Mouse (Mus musculus): ENCODE measurements around the gene Snd1. TPM values are rescaled to one million over a fixed set of nuclear protein-coding genes. Genes with fewer than 3 reads are reported as not detected.
A peak's percentile ranks its signal among the peaks of the same experiment; 100 is the strongest.
"Not testable (repeated sequence)": the region's sequence is repeated elsewhere in the genome, so short reads cannot be mapped to it uniquely, and the experiment has no call there.

Snd1 gene
- polyA plus RNA-seq, 1 experiment from 2014 or later: 111 TPM

DNA sequence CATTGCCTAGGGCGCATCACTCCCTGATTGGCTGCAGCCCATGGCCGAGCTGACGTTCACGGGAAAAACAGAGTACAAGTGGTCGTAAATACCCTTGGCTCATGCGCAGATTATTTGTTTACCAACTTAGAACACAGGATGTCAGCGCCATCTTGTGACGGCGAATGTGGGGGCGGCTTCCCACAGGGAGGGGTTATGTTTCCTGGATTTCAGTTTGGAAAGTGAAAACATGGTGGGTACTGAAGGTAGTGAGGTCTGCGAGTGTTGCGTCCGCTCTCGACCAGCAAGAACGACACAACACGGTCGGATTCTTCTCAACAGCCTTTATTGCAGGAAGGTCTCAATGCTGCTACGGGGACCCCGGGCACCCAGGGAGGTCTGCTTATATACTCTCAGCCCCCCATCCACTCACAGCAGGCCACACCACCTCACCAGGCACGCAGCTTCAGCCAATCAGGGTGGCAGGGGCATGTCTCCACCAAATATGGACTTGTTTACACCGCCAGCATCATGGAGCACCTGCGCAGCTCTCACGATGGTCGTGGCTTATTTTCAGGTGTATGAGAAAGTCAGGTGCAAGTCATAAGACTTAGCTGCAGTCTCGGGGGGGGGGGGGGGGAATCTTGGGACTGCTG, 454.3 kb downstream of the Snd1 start:
- not testable (repeated sequence) for H3K36me3 ChIP-seq (ENCODE audit: control insufficient read depth, insufficient read depth, low read length)

DNA sequence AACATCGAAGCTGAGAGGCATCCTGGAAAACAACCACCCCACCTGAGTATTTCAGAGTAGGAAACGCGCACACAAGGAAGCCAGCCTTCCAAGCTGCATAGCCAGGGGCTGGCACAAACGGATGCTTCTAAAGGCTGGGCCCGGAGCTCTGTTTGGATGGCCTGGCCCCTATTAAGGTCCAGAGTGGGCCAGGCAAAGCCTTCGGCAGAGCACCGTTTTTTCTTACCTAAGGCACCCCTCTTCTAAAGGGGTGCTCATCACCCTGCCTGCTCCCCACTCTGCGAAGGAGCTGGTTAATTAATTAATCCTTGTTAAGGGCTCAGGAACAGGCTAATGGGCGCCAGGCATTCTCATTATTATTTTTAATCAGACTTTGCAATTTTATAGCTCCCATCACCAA, 456.3 kb downstream of the Snd1 start:
- Histone ChIP-seq H3K27ac (ENCODE audit: low read depth, low read length) (no peak overlapping the region), H3K4me1 (ENCODE audit: control insufficient read depth, insufficient read depth, low read length) (peaks cover 4% of the 10 kb centered on the region; the same call in 1 of the 2 replicates), H3K4me2 (ENCODE audit: low read depth) (no peak overlapping the region; the same call in 1 of the 2 replicates), H3K36me3 (ENCODE audit: control insufficient read depth, insufficient read depth, low read length) (no peaks in the 10 kb centered on the region), H3K9ac (ENCODE audit: low read length) (no peak overlapping the region), H3K27me3 (ENCODE audit: control insufficient read depth, insufficient read depth, low read length) (no peaks in the 10 kb centered on the region), H3K9me3 (ENCODE audit: control insufficient read depth, low read length) (no peaks in the 10 kb centered on the region), H3K4me3 (ENCODE audit: low read depth, low read length) (no peak overlapping the region)
- DNase-seq (ENCODE audit: low spot score) (no peak), ATAC-seq (ENCODE audit: insufficient read depth, low FRiP score, low TSS enrichment) (0 out of 2 replicates have a peak, but pooled peaks have one; percentile 40)
- 33% methylated on average over 9 of the region's 9 CpGs for WGBS

More for the DNA sequence above, 454.3 kb downstream of the Snd1 start:
- H3K27me3 ChIP-seq (ENCODE audit: control insufficient read depth, insufficient read depth, low read length); H3K27ac ChIP-seq (ENCODE audit: low read depth, low read length); H3K4me1 ChIP-seq (ENCODE audit: control insufficient read depth, insufficient read depth, low read length); H3K4me2 ChIP-seq (ENCODE audit: low read depth); DNase-seq (ENCODE audit: low spot score); H3K9ac ChIP-seq (ENCODE audit: low read length); ATAC-seq (ENCODE audit: insufficient read depth, low FRiP score, low TSS enrichment); H3K4me3 ChIP-seq (ENCODE audit: low read depth, low read length); H3K9me3 ChIP-seq (ENCODE audit: control insufficient read depth, low read length): not testable (repeated sequence)
- 79% methylated on average over 19 of the region's 25 CpGs for WGBS

GRCm38 (mm10) chr6:28931636-28932327, 456.8 kb downstream of the Snd1 start:
- no peak overlapping the region for H3K9ac ChIP-seq (ENCODE audit: low read length)
- H3K9me3 ChIP-seq (ENCODE audit: control insufficient read depth, low read length): no peaks in the 10 kb centered on the region
- WGBS: 6% methylated on average over 11 of the region's 13 CpGs
- peak overlapping the region; percentile 12; the same call in 1 of the 2 replicates for H3K4me3 ChIP-seq (ENCODE audit: low read depth, low read length)
- H3K4me1 ChIP-seq (ENCODE audit: control insufficient read depth, insufficient read depth, low read length): peaks cover 4% of the 10 kb centered on the region; the same call in 1 of the 2 replicates
- DNase-seq (ENCODE audit: low spot score): no peak
- ATAC-seq (ENCODE audit: insufficient read depth, low FRiP score, low TSS enrichment): peak; percentile 48
- H3K36me3 ChIP-seq (ENCODE audit: control insufficient read depth, insufficient read depth, low read length): no peaks in the 10 kb centered on the region
- peak overlapping the region; percentile 44 for H3K4me2 ChIP-seq (ENCODE audit: low read depth)
- no peak overlapping the region for H3K27ac ChIP-seq (ENCODE audit: low read depth, low read length)
- H3K27me3 ChIP-seq (ENCODE audit: control insufficient read depth, insufficient read depth, low read length): no peaks in the 10 kb centered on the region

DNA sequence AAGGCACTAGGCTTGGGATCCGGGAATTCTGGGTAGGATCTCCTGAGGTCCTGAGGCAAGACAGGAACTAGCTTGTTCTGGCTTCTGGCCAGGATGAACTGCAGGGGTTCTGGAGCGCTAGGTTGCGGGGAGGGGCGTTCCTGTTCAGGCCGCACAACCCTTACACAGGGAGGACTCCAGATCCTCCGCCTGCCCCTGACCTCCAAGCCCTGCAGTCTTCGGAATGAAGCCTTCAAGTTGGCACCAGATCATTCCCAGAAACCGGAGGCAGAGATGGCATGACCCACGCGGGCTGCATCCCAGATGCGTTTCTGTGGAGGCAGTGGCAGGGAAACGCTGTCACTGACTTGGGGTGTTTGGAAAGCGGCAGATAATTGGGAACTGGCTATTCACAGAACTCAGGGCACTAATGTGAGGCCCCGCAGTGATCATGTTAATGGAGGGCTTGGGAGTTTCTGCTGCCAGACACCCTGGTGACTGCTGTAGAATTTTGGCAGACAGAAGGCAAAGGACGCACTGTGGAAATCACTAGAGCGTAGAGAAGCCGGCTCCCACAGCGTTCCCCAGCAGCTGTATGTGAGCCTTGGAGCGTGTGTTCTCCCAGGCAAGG, 457.5 kb downstream of the Snd1 start:
- no peak overlapping the region for H3K27ac ChIP-seq (ENCODE audit: low read depth, low read length)
- H3K9me3 ChIP-seq (ENCODE audit: control insufficient read depth, low read length): no peaks in the 10 kb centered on the region
- H3K36me3 ChIP-seq (ENCODE audit: control insufficient read depth, insufficient read depth, low read length): no peaks in the 10 kb centered on the region
- ATAC-seq (ENCODE audit: insufficient read depth, low FRiP score, low TSS enrichment) (peak; percentile 80), DNase-seq (ENCODE audit: low spot score) (peak; percentile 53)
- peak overlapping the region; percentile 44 for H3K4me2 ChIP-seq (ENCODE audit: low read depth)
- H3K9ac ChIP-seq (ENCODE audit: low read length): peak overlapping the region; percentile 27; the same call in 1 of the 2 replicates
- no peaks in the 10 kb centered on the region for H3K27me3 ChIP-seq (ENCODE audit: control insufficient read depth, insufficient read depth, low read length)
- WGBS: 9% methylated on average over 19 of the region's 19 CpGs
- peak overlapping the region; percentile 12 for H3K4me3 ChIP-seq (ENCODE audit: low read depth, low read length)
- peaks cover 4% of the 10 kb centered on the region; the same call in 1 of the 2 replicates for H3K4me1 ChIP-seq (ENCODE audit: control insufficient read depth, insufficient read depth, low read length)

- Histone ChIP-seq H3K27me3 (ENCODE audit: control insufficient read depth, insufficient read depth, low read length) (no peaks in the 10 kb centered on the region), H3K4me3 (ENCODE audit: low read depth, low read length) (no peak overlapping the region), H3K4me1 (ENCODE audit: control insufficient read depth, insufficient read depth, low read length) (peaks cover 4% of the 10 kb centered on the region; the same call in 1 of the 2 replicates), H3K9ac (ENCODE audit: low read length) (no peak overlapping the region), H3K36me3 (ENCODE audit: control insufficient read depth, insufficient read depth, low read length) (no peaks in the 10 kb centered on the region), H3K4me2 (ENCODE audit: low read depth) (no peak overlapping the region), H3K27ac (ENCODE audit: low read depth, low read length) (no peak overlapping the region), H3K9me3 (ENCODE audit: control insufficient read depth, low read length) (no peaks in the 10 kb centered on the region)
- DNase-seq (ENCODE audit: low spot score) (no peak), ATAC-seq (ENCODE audit: insufficient read depth, low FRiP score, low TSS enrichment) (no peak)
- WGBS: 90% methylated on average over 7 of the region's 7 CpGs
These were observed 460.8 kb downstream of the Snd1 start for GRCm38 (mm10) chr6:28935736-28936135.

DNA sequence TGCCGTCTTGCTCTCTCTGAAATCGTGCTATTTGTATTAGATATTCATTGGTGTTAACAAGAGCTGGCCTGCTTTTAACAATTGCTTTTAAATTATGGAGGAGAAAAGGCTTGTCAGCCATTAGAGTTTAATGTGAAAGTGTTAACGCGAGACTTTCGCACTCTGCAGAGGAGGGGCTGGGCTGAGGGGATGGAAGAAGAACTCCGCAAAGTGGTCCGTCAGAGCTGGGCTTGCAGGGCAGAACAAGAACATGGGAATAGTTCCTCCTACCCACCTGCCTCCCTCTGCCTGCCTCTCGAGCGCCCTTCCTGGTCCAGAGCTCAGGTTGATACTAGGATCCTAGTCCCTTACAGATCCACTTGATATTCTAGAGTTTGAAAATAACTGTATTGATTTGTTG, 472.3 kb downstream of the Snd1 start:
- no peaks in the 10 kb centered on the region for H3K36me3 ChIP-seq (ENCODE audit: control insufficient read depth, insufficient read depth, low read length)
- H3K27ac ChIP-seq (ENCODE audit: low read depth, low read length): no peak overlapping the region
- H3K4me2 ChIP-seq (ENCODE audit: low read depth): no peak overlapping the region
- no peaks in the 10 kb centered on the region for H3K4me1 ChIP-seq (ENCODE audit: control insufficient read depth, insufficient read depth, low read length)
- 56% methylated on average over 9 of the region's 9 CpGs for WGBS
- no peak for ATAC-seq (ENCODE audit: insufficient read depth, low FRiP score, low TSS enrichment)
- DNase-seq (ENCODE audit: low spot score): no peak
- no peak overlapping the region for H3K4me3 ChIP-seq (ENCODE audit: low read depth, low read length)
- H3K27me3 ChIP-seq (ENCODE audit: control insufficient read depth, insufficient read depth, low read length): no peaks in the 10 kb centered on the region
- no peak overlapping the region for H3K9ac ChIP-seq (ENCODE audit: low read length)
- no peaks in the 10 kb centered on the region for H3K9me3 ChIP-seq (ENCODE audit: control insufficient read depth, low read length)

GRCm38 (mm10) chr6:28949269-28949668, 474.3 kb downstream of the Snd1 start:
- DNase-seq (ENCODE audit: low spot score): peak; percentile 77
- peak; percentile 48; the same call in 1 of the 2 replicates for ATAC-seq (ENCODE audit: insufficient read depth, low FRiP score, low TSS enrichment)
- H3K4me2 ChIP-seq (ENCODE audit: low read depth): no peak overlapping the region
- no peaks in the 10 kb centered on the region for H3K4me1 ChIP-seq (ENCODE audit: control insufficient read depth, insufficient read depth, low read length)
- H3K9me3 ChIP-seq (ENCODE audit: control insufficient read depth, low read length): no peaks in the 10 kb centered on the region
- no peak overlapping the region for H3K4me3 ChIP-seq (ENCODE audit: low read depth, low read length)
- H3K27ac ChIP-seq (ENCODE audit: low read depth, low read length): no peak overlapping the region
- 17% methylated on average over 12 of the region's 12 CpGs for WGBS
- no peak overlapping the region for H3K9ac ChIP-seq (ENCODE audit: low read length)
- H3K36me3 ChIP-seq (ENCODE audit: control insufficient read depth, insufficient read depth, low read length): no peaks in the 10 kb centered on the region
- no peaks in the 10 kb centered on the region for H3K27me3 ChIP-seq (ENCODE audit: control insufficient read depth, insufficient read depth, low read length)

DNA sequence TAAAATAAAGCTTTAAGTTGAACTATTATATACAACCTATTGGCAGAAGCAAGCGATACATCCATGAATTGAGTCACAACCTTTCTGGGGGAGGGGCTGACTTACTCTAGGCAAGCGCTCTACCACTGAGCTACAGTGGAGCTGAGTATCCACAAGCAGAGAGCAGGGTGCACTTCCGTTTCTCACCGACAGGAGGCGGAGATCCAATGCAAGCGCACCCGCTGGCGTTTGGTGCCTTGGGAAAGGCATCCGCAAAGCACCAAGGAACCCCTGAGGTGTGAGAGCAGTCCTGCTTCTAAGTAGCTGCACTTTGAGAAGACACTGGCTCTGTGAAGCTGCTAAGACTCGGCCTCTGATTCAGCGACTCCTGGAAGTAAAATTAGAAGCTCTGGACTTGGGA, 480.6 kb downstream of the Snd1 start:
- peak; percentile 53 for DNase-seq (ENCODE audit: low spot score)
- Histone ChIP-seq H3K4me3 (ENCODE audit: low read depth, low read length) (no peak overlapping the region), H3K9me3 (ENCODE audit: control insufficient read depth, low read length) (no peaks in the 10 kb centered on the region), H3K27me3 (ENCODE audit: control insufficient read depth, insufficient read depth, low read length) (no peaks in the 10 kb centered on the region), H3K4me2 (ENCODE audit: low read depth) (no peak overlapping the region), H3K4me1 (ENCODE audit: control insufficient read depth, insufficient read depth, low read length) (no peaks in the 10 kb centered on the region), H3K36me3 (ENCODE audit: control insufficient read depth, insufficient read depth, low read length) (no peaks in the 10 kb centered on the region), H3K9ac (ENCODE audit: low read length) (no peak overlapping the region), H3K27ac (ENCODE audit: low read depth, low read length) (no peak overlapping the region)
- 17% methylated on average over 11 of the region's 11 CpGs for WGBS
- ATAC-seq (ENCODE audit: insufficient read depth, low FRiP score, low TSS enrichment): no peak

Measured in neural tube, embryonic 11.5 days (tissue).